Mouse (Mus musculus) urinary bladder, postnatal 10 days (tissue): Measurements from ENCODE around the gene Neurog3.

ENCODE experiments used
- DNase-seq: peaks from one replicate; pipeline ENCODE4 v3.0.0; 2022; ENCODE audit warnings: low spot score

Neurog3 gene

GRCm38 (mm10) chr10:62138040-62138439, 5.2 kb downstream of the Neurog3 start:
- no peak for DNase-seq

- DNase-seq = no peak
These were observed 10.9 kb downstream of the Neurog3 start, which contains the start of gene Fam241b for GRCm38 (mm10) chr10:62143820-62144219. Gene Fam241b (minus strand): TSS chr10:62143920.

DNA sequence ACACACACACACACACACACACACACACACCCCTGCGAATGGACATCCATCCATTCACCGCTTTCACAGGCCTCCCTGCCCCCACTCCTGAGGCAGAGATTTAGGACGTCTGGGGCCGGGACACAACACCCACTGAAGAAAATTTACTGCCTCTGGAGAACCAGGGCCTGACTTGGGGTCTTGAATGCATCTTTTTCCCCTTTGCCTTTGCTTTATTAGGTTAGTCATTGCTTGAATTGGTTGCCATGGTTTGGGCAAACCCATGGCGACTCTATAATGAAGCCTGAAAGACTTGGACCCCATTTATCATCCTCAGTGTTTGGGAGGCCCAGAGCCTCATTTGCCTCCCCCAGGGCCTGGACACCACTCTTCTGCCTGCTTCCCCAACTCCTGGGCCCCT, 13.1 kb downstream of the Neurog3 start:
- DNase-seq = no peak

- no peak for DNase-seq
These were observed 14.8 kb downstream of the Neurog3 start for GRCm38 (mm10) chr10:62147466-62148248.

DNA sequence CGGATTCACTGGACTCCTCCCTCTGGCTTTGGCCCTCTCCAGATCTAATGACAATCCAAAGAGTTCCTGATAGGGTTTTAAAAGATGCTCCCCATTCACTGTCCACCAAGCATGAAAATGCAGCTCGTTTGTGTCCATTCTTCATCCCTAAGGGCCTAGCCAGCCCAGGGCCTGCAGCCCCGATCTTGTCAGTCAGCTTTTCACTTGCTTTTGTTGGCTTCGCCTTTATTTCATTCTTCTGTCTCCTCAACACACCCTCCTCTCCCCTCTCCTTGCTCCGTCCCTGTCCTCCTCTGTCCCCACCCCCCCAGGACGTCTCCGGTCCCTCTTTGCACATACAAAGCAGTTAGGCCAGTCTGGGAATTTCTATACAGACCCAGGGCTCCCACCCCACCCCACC, 17.0 kb downstream of the Neurog3 start:
- DNase-seq = no peak

DNA sequence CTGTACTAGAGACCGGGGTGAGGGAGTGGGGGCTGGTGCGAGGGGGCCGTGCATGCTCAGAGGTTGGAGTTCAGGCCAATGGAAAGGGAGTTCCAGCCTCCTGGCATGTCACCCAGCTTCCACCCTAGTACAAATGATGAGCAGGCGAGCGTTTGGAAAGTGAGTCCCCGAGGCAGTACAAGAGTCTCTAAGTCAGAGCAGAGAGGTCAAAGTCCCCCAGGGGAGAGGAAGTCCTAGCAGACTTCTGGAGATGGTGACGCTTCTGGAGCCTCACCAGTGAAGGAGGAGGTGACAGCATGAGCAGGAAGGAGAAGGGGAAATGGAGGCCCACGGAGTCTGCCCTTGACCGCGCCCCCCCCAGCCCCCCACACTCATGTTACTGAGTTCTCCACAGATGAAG, 29.5 kb downstream of the Neurog3 start:
- no peak for DNase-seq

GRCm38 (mm10) chr10:62172841-62173553, 40.1 kb downstream of the Neurog3 start:
- no peak for DNase-seq

- DNase-seq = no peak
These were observed 41.1 kb downstream of the Neurog3 start for GRCm38 (mm10) chr10:62173941-62174448.

GRCm38 (mm10) chr10:62174533-62175313, 41.8 kb downstream of the Neurog3 start:
- DNase-seq = no peak

GRCm38 (mm10) chr10:62179944-62180343, 47.1 kb downstream of the Neurog3 start:
- no peak for DNase-seq

GRCm38 (mm10) chr10:62181701-62182100, 48.8 kb downstream of the Neurog3 start:
- no peak for DNase-seq

DNA sequence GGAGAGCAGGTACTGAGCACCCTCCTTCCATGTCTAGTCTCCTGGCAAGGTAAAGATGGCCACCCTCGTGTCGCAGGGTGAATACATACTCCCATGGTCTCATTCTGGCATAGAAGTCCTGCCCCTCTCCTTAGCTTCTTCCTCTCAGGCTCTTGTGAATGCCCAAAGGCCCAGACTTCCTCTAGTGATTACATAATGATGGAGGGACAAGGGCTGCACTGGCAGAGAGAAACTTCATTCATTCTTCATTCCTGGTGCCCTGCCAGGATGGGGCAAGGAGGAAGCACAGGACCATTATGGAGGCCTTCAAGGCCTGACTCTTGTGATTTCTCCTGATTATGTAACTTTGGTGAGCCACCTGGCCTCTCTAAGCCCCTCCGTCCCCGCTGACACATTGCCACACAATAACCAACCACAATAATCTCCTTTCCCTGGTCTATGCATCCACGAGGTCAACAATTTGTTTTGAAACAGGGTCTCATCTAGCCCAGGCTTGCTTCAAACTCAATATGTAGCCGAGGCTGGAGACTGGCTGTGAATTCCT, 49.7 kb downstream of the Neurog3 start:
- no peak for DNase-seq

GRCm38 (mm10) chr10:62183053-62183452, 50.2 kb downstream of the Neurog3 start:
- DNase-seq = peak; percentile 76
